In genomic region chr3:105687324-105688060, GRCm38 (mm10) we compare ENCODE assay signal across 8 mouse cellular contexts. TPM values are rescaled to one million over a fixed set of nuclear protein-coding genes. Genes with fewer than 3 reads are reported as not detected.
DNase-seq lines count a peak whose midpoint lies in the region; ATAC-seq and TF ChIP-seq lines count a peak whose summit lies in the region.

Ddx20 (minus strand) TSS chr3:105687574.

- peak within 1 kb of the TSS; percentile 94 for H3K4me3 ChIP-seq in ES-Bruce4 (ENCODE audit: low read depth, low read length)
- peak within 1 kb of the TSS; percentile 94 for H3K4me3 ChIP-seq in forebrain, embryonic 13.5 days
- H3K4me3 ChIP-seq in liver, postnatal 0 days (ENCODE audit: low read depth, low read length), result peak within 1 kb of the TSS; percentile 93
- H3K4me3 ChIP-seq in neural tube, embryonic 14.5 days (ENCODE audit: low read depth, low read length), result peak within 1 kb of the TSS; percentile 90

- H3K36me3 ChIP-seq in ES-Bruce4 (ENCODE audit: control insufficient read depth, insufficient read depth, low read length, poor library complexity, severe bottlenecking), result peaks cover 17% of the 10 kb centered on the region
- H3K36me3 ChIP-seq in forebrain, embryonic 13.5 days (ENCODE audit: poor library complexity, severe bottlenecking), result peaks cover 19% of the 10 kb centered on the region
- H3K36me3 ChIP-seq in liver, postnatal 0 days (replicated peaks; ENCODE audit: insufficient read depth, low read length), result peaks cover 19% of the 10 kb centered on the region
- H3K36me3 ChIP-seq in neural tube, embryonic 14.5 days (ENCODE audit: control insufficient read depth, insufficient read depth, low read length), result peaks cover 9% of the 10 kb centered on the region; the same call in 1 of the 2 replicates

- no peaks in the 10 kb centered on the region for H3K9me3 ChIP-seq in ES-Bruce4 (replicated peaks; ENCODE audit: control insufficient read depth, insufficient read depth, low read length, poor library complexity, severe bottlenecking)
- H3K9me3 ChIP-seq in forebrain, embryonic 13.5 days (replicated peaks), result no peaks in the 10 kb centered on the region
- no peaks in the 10 kb centered on the region for H3K9me3 ChIP-seq in liver, postnatal 0 days (ENCODE audit: low read length)
- no peaks in the 10 kb centered on the region for H3K9me3 ChIP-seq in neural tube, embryonic 14.5 days (ENCODE audit: control insufficient read depth, low read length)

- peak; percentile 60; the same call in 1 of the 2 replicates for TF ChIP-seq EP300 in ES-Bruce4 (IDR thresholded peaks at IDR 0.05; ENCODE audit: insufficient read depth, low read depth, low read length)
- TF ChIP-seq EP300 in liver, postnatal 0 days (IDR thresholded peaks at IDR 0.05; ENCODE audit: low read depth), result peak; percentile 96

- H3K4me1 ChIP-seq in ES-Bruce4 (ENCODE audit: control insufficient read depth, insufficient read depth, low read length), result no peaks in the 10 kb centered on the region
- peaks cover 9% of the 10 kb centered on the region for H3K4me1 ChIP-seq in forebrain, embryonic 13.5 days
- H3K4me1 ChIP-seq in liver, postnatal 0 days (ENCODE audit: insufficient read depth), result peaks cover 14% of the 10 kb centered on the region
- peaks cover 8% of the 10 kb centered on the region for H3K4me1 ChIP-seq in neural tube, embryonic 14.5 days (ENCODE audit: control insufficient read depth, insufficient read depth, low read length)

- H3K27me3 ChIP-seq in ES-Bruce4 (ENCODE audit: control insufficient read depth, insufficient read depth, low read length, poor library complexity, severe bottlenecking), result no peaks in the 10 kb centered on the region
- no peaks in the 10 kb centered on the region for H3K27me3 ChIP-seq in forebrain, embryonic 13.5 days
- H3K27me3 ChIP-seq in liver, postnatal 0 days (ENCODE audit: insufficient read depth, low read length), result no peaks in the 10 kb centered on the region
- no peaks in the 10 kb centered on the region; the same call in 1 of the 2 replicates for H3K27me3 ChIP-seq in neural tube, embryonic 14.5 days (ENCODE audit: control insufficient read depth, insufficient read depth, low read length)

- TF ChIP-seq CTCF in ES-Bruce4 (IDR thresholded peaks at IDR 0.05; ENCODE audit: low read depth, low read length), result peak; percentile 71
- TF ChIP-seq CTCF in liver, postnatal 0 days (IDR thresholded peaks at IDR 0.05; ENCODE audit: low read depth), result peak; percentile 88

- no peak for TF ChIP-seq POLR2A in ES-Bruce4 (IDR thresholded peaks at IDR 0.05; ENCODE audit: insufficient read depth, low read length)

- H3K27ac ChIP-seq in ES-Bruce4 (ENCODE audit: insufficient read depth, low read length), result no peak within 1 kb of the TSS
- H3K27ac ChIP-seq in forebrain, embryonic 13.5 days, result peak within 1 kb of the TSS; percentile 76
- peak within 1 kb of the TSS; percentile 91 for H3K27ac ChIP-seq in liver, postnatal 0 days (ENCODE audit: low read depth)
- H3K27ac ChIP-seq in neural tube, embryonic 14.5 days (ENCODE audit: low read depth, low read length), result peak within 1 kb of the TSS; percentile 81

- peak; percentile 97 to 98 for DNase-seq in heart, postnatal 10 days
- peak; percentile 99 for DNase-seq in large intestine, adult 2 months (ENCODE audit: low read depth, low spot score)
- DNase-seq in liver, postnatal 0 days, result peak; percentile 97
- DNase-seq in testis, postnatal 10 days (ENCODE audit: low spot score), result peak; percentile 95

- intact Hi-C loops in heart, postnatal 10 days (cut with DNase I), result loop anchor here (1.0 to 5.0 kb wide), 2 partner anchors 39 to 210 kb away; no protein-coding TSS in a partner anchor

- peak; percentile 90 for ATAC-seq in cerebellum, adult (ENCODE audit: insufficient number of reproducible peaks, low FRiP score, low TSS enrichment)
- peak; percentile 97 for ATAC-seq in forebrain, embryonic 13.5 days
- peak; percentile 94 for ATAC-seq in liver, postnatal 0 days
- ATAC-seq in neural tube, embryonic 14.5 days (ENCODE audit: low read depth), result peak; percentile 97

- peak within 1 kb of the TSS; percentile 94 for H3K9ac ChIP-seq in ES-Bruce4 (ENCODE audit: low read depth, poor library complexity, severe bottlenecking)
- peak within 1 kb of the TSS; percentile 95 for H3K9ac ChIP-seq in forebrain, embryonic 13.5 days
- peak within 1 kb of the TSS; percentile 95 for H3K9ac ChIP-seq in liver, postnatal 0 days (replicated peaks)
- H3K9ac ChIP-seq in neural tube, embryonic 14.5 days (replicated peaks; ENCODE audit: low read depth, low read length), result peak within 1 kb of the TSS; percentile 86

- peak within 1 kb of the TSS; percentile 78 for H3K4me2 ChIP-seq in forebrain, embryonic 13.5 days
- H3K4me2 ChIP-seq in liver, postnatal 0 days (ENCODE audit: low read depth, low read length), result peak within 1 kb of the TSS; percentile 97
- H3K4me2 ChIP-seq in neural tube, embryonic 14.5 days (ENCODE audit: low read depth, low read length), result peak within 1 kb of the TSS; percentile 82

- under 1% methylated on average over 72 of the region's 72 CpGs for WGBS in forebrain, embryonic 13.5 days
- under 1% methylated on average over 71 of the region's 72 CpGs for WGBS in large intestine, adult 2 months
- 1% methylated on average over 72 of the region's 72 CpGs for WGBS in liver, postnatal 0 days (ENCODE audit: insufficient replicate concordance)
- under 1% methylated on average over 72 of the region's 72 CpGs for WGBS in neural tube, embryonic 14.5 days

RNA-seq across cellular contexts. Expression of gene Ddx20, which starts in this region (rescaled TPM):
- polyA plus RNA-seq in ES-Bruce4 (2011; ENCODE audit: insufficient read depth, insufficient read length, low read depth, missing spikeins), result 26.0 and 31.3 TPM in 2 replicates
- 36.2 and 38.3 TPM in 2 replicates for polyA plus RNA-seq in forebrain, embryonic 13.5 days (2015; fragmentation: Nextera tagmentation; extraction: Ambion mirVana)
- total RNA-seq in heart, postnatal 10 days (2021), result 10 to 100 TPM; 13.0 to 13.3 TPM
- polyA plus RNA-seq in large intestine, adult 2 months (2012; rRNA removed), result 3.5 and 7.6 TPM in 2 replicates
- 9.7 and 9.8 TPM in 2 replicates for polyA plus RNA-seq in liver, postnatal 0 days (2015; fragmentation: Nextera tagmentation; extraction: Ambion mirVana)
- polyA plus RNA-seq in neural tube, embryonic 14.5 days (2014; fragmentation: Nextera tagmentation; extraction: Ambion mirVana), result 22.2 and 25.7 TPM in 2 replicates
